9 mouse cellular contexts compared by ENCODE assay signal in genomic region chr9:66061656-66062055, GRCm38 (mm10). TPM values are rescaled to one million over a fixed set of nuclear protein-coding genes. Genes with fewer than 3 reads are reported as not detected.
DNase-seq lines count a peak whose midpoint lies in the region; ATAC-seq and TF ChIP-seq lines count a peak whose summit lies in the region.
"Had no signal": no experiment of that assay in that cellular context is flagged by ENCODE, and none has a peak within 500 bp of the region (broad histone marks: within the 10 kb centered on the region; RNA-seq: fewer than 3 reads in every experiment).

No protein-coding gene starts in this region.

- peaks cover 40% of the 10 kb centered on the region for H3K36me3 ChIP-seq in heart, postnatal 0 days (replicated peaks; ENCODE audit: control insufficient read depth, insufficient read depth, low read length)
- H3K36me3 ChIP-seq in embryonic facial prominence, embryonic 12.5 days, result peaks cover 43% of the 10 kb centered on the region
- peaks cover 40% of the 10 kb centered on the region for H3K36me3 ChIP-seq in hindbrain, embryonic 15.5 days
- peaks cover 41% of the 10 kb centered on the region for H3K36me3 ChIP-seq in midbrain, embryonic 13.5 days

- peak overlapping the region; percentile 94 for H3K4me3 ChIP-seq in heart, postnatal 0 days (ENCODE audit: low read depth, low read length)
- H3K4me3 ChIP-seq in embryonic facial prominence, embryonic 12.5 days, result peak overlapping the region; percentile 70; the same call in 1 of the 2 replicates
- H3K4me3 ChIP-seq in hindbrain, embryonic 15.5 days, result peak overlapping the region; percentile 74
- peak overlapping the region; percentile 88 for H3K4me3 ChIP-seq in midbrain, embryonic 13.5 days (replicated peaks)
- H3K4me3 ChIP-seq in cerebellum, adult 2 months (replicated peaks; ENCODE audit: insufficient read depth, low read depth, low read length), result no peak overlapping the region

- H3K9ac ChIP-seq in heart, postnatal 0 days (replicated peaks; ENCODE audit: low read depth, low read length), result peak overlapping the region; percentile 92
- H3K9ac ChIP-seq in embryonic facial prominence, embryonic 12.5 days, result peak overlapping the region; percentile 83; the same call in 1 of the 2 replicates
- H3K9ac ChIP-seq in hindbrain, embryonic 15.5 days, result peak overlapping the region; percentile 87
- peak overlapping the region; percentile 93 for H3K9ac ChIP-seq in midbrain, embryonic 13.5 days (replicated peaks)

- WGBS in heart, postnatal 0 days, result 74% methylated on average over 3 of the region's 3 CpGs
- WGBS in embryonic facial prominence, embryonic 12.5 days, result 87% methylated on average over 3 of the region's 3 CpGs
- WGBS in hindbrain, embryonic 15.5 days, result 76% methylated on average over 3 of the region's 3 CpGs
- WGBS in midbrain, embryonic 13.5 days, result 83% methylated on average over 3 of the region's 3 CpGs
- WGBS in cerebellum, adult 2 months, result 4% methylated on average over 3 of the region's 3 CpGs

- ATAC-seq in heart, postnatal 0 days (ENCODE audit: insufficient read depth, low read depth), result no peak
- ATAC-seq in embryonic facial prominence, embryonic 12.5 days (ENCODE audit: insufficient number of reproducible peaks, insufficient read depth, low FRiP score, low TSS enrichment), result no peak
- ATAC-seq in hindbrain, embryonic 15.5 days (ENCODE audit: low FRiP score, low read depth), result no peak
- ATAC-seq in midbrain, embryonic 13.5 days, result no peak

- DNase-seq in heart, postnatal 0 days (ENCODE audit: low spot score), result no peak
- no peak for DNase-seq in heart, adult 18-20 months
- no peak for DNase-seq in layer of hippocampus, postnatal 25 days (ENCODE audit: extremely low spot score in 1 of 2, low spot score in 1 of 2)
- no peak for DNase-seq in gastrocnemius, postnatal 14 days
- no peak for DNase-seq in cerebellum, adult 2 months

- H3K9me3 ChIP-seq in heart, postnatal 0 days (replicated peaks; ENCODE audit: control insufficient read depth, low read length), result no peaks in the 10 kb centered on the region
- no peaks in the 10 kb centered on the region for H3K9me3 ChIP-seq in embryonic facial prominence, embryonic 12.5 days
- no peaks in the 10 kb centered on the region for H3K9me3 ChIP-seq in hindbrain, embryonic 15.5 days
- no peaks in the 10 kb centered on the region for H3K9me3 ChIP-seq in midbrain, embryonic 13.5 days

- no peak for TF ChIP-seq EP300 in heart, postnatal 0 days (IDR thresholded peaks at IDR 0.05; ENCODE audit: low read depth)

- H3K4me2 ChIP-seq in heart, postnatal 0 days (ENCODE audit: low read depth, low read length), result peak overlapping the region; percentile 89
- peak overlapping the region; percentile 67 for H3K4me2 ChIP-seq in embryonic facial prominence, embryonic 12.5 days (replicated peaks)
- H3K4me2 ChIP-seq in hindbrain, embryonic 15.5 days, result peak overlapping the region; percentile 80
- peak overlapping the region; percentile 79 for H3K4me2 ChIP-seq in midbrain, embryonic 13.5 days (replicated peaks)

- no peak for TF ChIP-seq POLR2A in cerebellum, adult 2 months (IDR thresholded peaks at IDR 0.05; ENCODE audit: borderline replicate concordance, insufficient read depth, low read length)

- no peak overlapping the region for H3K27ac ChIP-seq in heart, postnatal 0 days (ENCODE audit: low read depth)
- no peak overlapping the region for H3K27ac ChIP-seq in embryonic facial prominence, embryonic 12.5 days
- peak overlapping the region; percentile 87; the same call in 1 of the 2 replicates for H3K27ac ChIP-seq in hindbrain, embryonic 15.5 days (replicated peaks)
- H3K27ac ChIP-seq in midbrain, embryonic 13.5 days, result peak overlapping the region; percentile 39; the same call in 1 of the 2 replicates
- H3K27ac ChIP-seq in cerebellum, adult 2 months (ENCODE audit: insufficient read depth, low read length), result no peak overlapping the region

- H3K27me3 ChIP-seq in heart, postnatal 0 days (ENCODE audit: control insufficient read depth, insufficient read depth, low read length), result no peaks in the 10 kb centered on the region
- no peaks in the 10 kb centered on the region for H3K27me3 ChIP-seq in embryonic facial prominence, embryonic 12.5 days
- no peaks in the 10 kb centered on the region for H3K27me3 ChIP-seq in hindbrain, embryonic 15.5 days
- peaks cover 4% of the 10 kb centered on the region for H3K27me3 ChIP-seq in midbrain, embryonic 13.5 days
- no peaks in the 10 kb centered on the region for H3K27me3 ChIP-seq in cerebellum, adult 2 months (ENCODE audit: control insufficient read depth, insufficient read depth, low read length)

- intact Hi-C loops in gastrocnemius, postnatal 14 days (cut with DNase I; ENCODE audit: low total_unique reads), result no loop called here

- peaks cover 17% of the 10 kb centered on the region for H3K4me1 ChIP-seq in heart, postnatal 0 days (ENCODE audit: control insufficient read depth, insufficient read depth)
- H3K4me1 ChIP-seq in embryonic facial prominence, embryonic 12.5 days, result peaks cover 19% of the 10 kb centered on the region
- H3K4me1 ChIP-seq in hindbrain, embryonic 15.5 days (replicated peaks), result peaks cover 28% of the 10 kb centered on the region
- H3K4me1 ChIP-seq in midbrain, embryonic 13.5 days (replicated peaks), result peaks cover 30% of the 10 kb centered on the region
- H3K4me1 ChIP-seq in cerebellum, adult 2 months (ENCODE audit: control insufficient read depth, insufficient read depth, low read length), result no peaks in the 10 kb centered on the region

- TF ChIP-seq CTCF in heart, postnatal 0 days (IDR thresholded peaks at IDR 0.05; ENCODE audit: low read depth), result no peak
- TF ChIP-seq CTCF in cerebellum, adult 2 months (IDR thresholded peaks at IDR 0.05; ENCODE audit: borderline replicate concordance, insufficient read depth, low read depth, low read length), result no peak

RNA-seq across cellular contexts. Expression of gene Ppib, which starts 1.6 kb away (rescaled TPM):
- total RNA-seq in heart, postnatal 0 days (2014; rRNA removed; ENCODE audit: low replicate concordance), result 261 and 277 TPM in 2 replicates
- polyA plus RNA-seq in heart, postnatal 0 days (2015; fragmentation: Nextera tagmentation; extraction: Ambion mirVana), result 310 and 323 TPM in 2 replicates
- 100 to 1,000 TPM; 102 to 105 TPM for total RNA-seq in heart, adult 18-20 months (2021)
- 523 and 525 TPM in 2 replicates for polyA plus RNA-seq in embryonic facial prominence, embryonic 12.5 days (2016; fragmentation: Nextera tagmentation; extraction: Ambion mirVana)
- 346 and 359 TPM in 2 replicates for polyA plus RNA-seq in hindbrain, embryonic 15.5 days (2015; fragmentation: Nextera tagmentation; extraction: Ambion mirVana)
- polyA plus RNA-seq in midbrain, embryonic 13.5 days (2015; fragmentation: Nextera tagmentation; extraction: Ambion mirVana), result 338 and 358 TPM in 2 replicates
- total RNA-seq in layer of hippocampus, postnatal 25 days (2021), result 100 to 1,000 TPM; 229 to 238 TPM
- total RNA-seq in gastrocnemius, postnatal 14 days (2021), result 100 to 1,000 TPM; 114 to 138 TPM
- polyA plus RNA-seq in cerebellum, adult 2 months (2012; rRNA removed), result 223 and 230 TPM in 2 replicates

RNA-seq across cellular contexts. Expression of gene Snx22, which starts 7.9 kb away (rescaled TPM):
- 3.0 TPM in 1 of 2 replicates, not detected in the other for total RNA-seq in heart, postnatal 0 days (2014; rRNA removed; ENCODE audit: low replicate concordance)
- 0.74 and 0.98 TPM in 2 replicates for polyA plus RNA-seq in heart, postnatal 0 days (2015; fragmentation: Nextera tagmentation; extraction: Ambion mirVana)
- total RNA-seq in heart, adult 18-20 months (2021), result under 1 TPM; 0.46 to 0.50 TPM
- polyA plus RNA-seq in embryonic facial prominence, embryonic 12.5 days (2016; fragmentation: Nextera tagmentation; extraction: Ambion mirVana), result 6.2 and 7.7 TPM in 2 replicates
- 9.1 and 11.6 TPM in 2 replicates for polyA plus RNA-seq in hindbrain, embryonic 15.5 days (2015; fragmentation: Nextera tagmentation; extraction: Ambion mirVana)
- polyA plus RNA-seq in midbrain, embryonic 13.5 days (2015; fragmentation: Nextera tagmentation; extraction: Ambion mirVana), result 4.0 and 4.9 TPM in 2 replicates
- 1 to 10 TPM; 4.9 to 6.3 TPM for total RNA-seq in layer of hippocampus, postnatal 25 days (2021)
- total RNA-seq in gastrocnemius, postnatal 14 days (2021), result under 1 TPM; 0.41 to 0.55 TPM
- 8.8 and 9.7 TPM in 2 replicates for polyA plus RNA-seq in cerebellum, adult 2 months (2012; rRNA removed)
- polyA plus RNA-seq: G1E had no signal

Comparison
In these comparisons a context has a peak if more than half of its experiments do, and no peak if none do; other contexts are left out.
1. H3K27ac ChIP-seq: peak in hindbrain, embryonic 15.5 days (single experiment) and midbrain, embryonic 13.5 days (single experiment); none in heart, postnatal 0 days (single experiment), embryonic facial prominence, embryonic 12.5 days (single experiment) and cerebellum, adult 2 months (single experiment).
2. Peak in every context shown above with its lines, with median percentiles within 50 percentile points of each other: H3K4me2 ChIP-seq and H3K9ac ChIP-seq.